Mouse (Mus musculus) fat pad, adult 2 months (tissue): ENCODE data around the gene Cog5.
A peak's percentile ranks its signal among the peaks of the same experiment; 100 is the strongest.
"Not testable (repeated sequence)": the region's sequence is repeated elsewhere in the genome, so short reads cannot be mapped to it uniquely, and the experiment has no call there.

Source experiments
- DNase-seq: peaks from one replicate; pipeline ENCODE4 v3.0.0-alpha.2; 2011; ENCODE audit warnings: low read depth, low spot score; ENCODE audit errors: extremely low read depth

Cog5 gene

GRCm38 (mm10) chr12:31654197-31654964, at the start of gene Cog5, which contains the start of gene Dus4l:
Cog5 (plus strand) TSS chr12:31654869.
Dus4l (minus strand) TSS chr12:31654826.
- peak; percentile 33 for DNase-seq

GRCm38 (mm10) chr12:31604894-31605293, 49.8 kb upstream of the Cog5 start:
- no peak for DNase-seq

GRCm38 (mm10) chr12:31608138-31608537, 46.5 kb upstream of the Cog5 start:
- DNase-seq, result no peak

GRCm38 (mm10) chr12:31613353-31613752, 41.3 kb upstream of the Cog5 start:
- DNase-seq, result no peak

- no peak for DNase-seq
Observed at GRCm38 (mm10) chr12:31620106-31620505, 34.6 kb upstream of the Cog5 start.

GRCm38 (mm10) chr12:31625016-31625415, 29.7 kb upstream of the Cog5 start:
- DNase-seq, result no peak

- DNase-seq, result not testable (repeated sequence)
Observed at GRCm38 (mm10) chr12:31628396-31628795, 26.3 kb upstream of the Cog5 start.

GRCm38 (mm10) chr12:31633970-31634342, 20.7 kb upstream of the Cog5 start:
- no peak for DNase-seq

GRCm38 (mm10) chr12:31634343-31635239, 20.1 kb upstream of the Cog5 start, which contains the start of gene Bcap29:
Bcap29 (minus strand) TSS chr12:31634658.
- DNase-seq, result no peak

- no peak for DNase-seq
Observed at GRCm38 (mm10) chr12:31635240-31635607, 19.4 kb upstream of the Cog5 start.

- DNase-seq, result no peak
Observed at GRCm38 (mm10) chr12:31653611-31654010, 1.1 kb upstream of the Cog5 start.

- no peak for DNase-seq
Observed at GRCm38 (mm10) chr12:31654965-31655477, 352 bp downstream of the Cog5 start.

GRCm38 (mm10) chr12:31656841-31657240, 2.2 kb downstream of the Cog5 start:
- no peak for DNase-seq

- DNase-seq, result no peak
Observed at GRCm38 (mm10) chr12:31665999-31666398, 11.3 kb downstream of the Cog5 start.

GRCm38 (mm10) chr12:31667187-31667586, 12.5 kb downstream of the Cog5 start:
- no peak for DNase-seq

- no peak for DNase-seq
Observed at GRCm38 (mm10) chr12:31686679-31687078, 32.0 kb downstream of the Cog5 start.

GRCm38 (mm10) chr12:31693278-31693677, 38.6 kb downstream of the Cog5 start:
- DNase-seq, result no peak

GRCm38 (mm10) chr12:31700623-31701347, 46.1 kb downstream of the Cog5 start:
- DNase-seq, result no peak

GRCm38 (mm10) chr12:31701411-31701810, 46.7 kb downstream of the Cog5 start:
- DNase-seq, result no peak

- DNase-seq, result no peak
Observed at GRCm38 (mm10) chr12:31703904-31704303, 49.2 kb downstream of the Cog5 start.

- DNase-seq, result no peak
Observed at GRCm38 (mm10) chr12:31706168-31706567, 51.5 kb downstream of the Cog5 start.
